Mouse (Mus musculus) limb, embryonic 10.5 days (tissue): ENCODE data around the gene Nova2. TPM values are rescaled to one million over a fixed set of nuclear protein-coding genes. Genes with fewer than 3 reads are reported as not detected.

Experiments used
- DNase-seq: peaks from one replicate; pipeline ENCODE4 v3.0.0-alpha.2; 2017; ENCODE audit warnings: low spot score
- H3K27ac ChIP-seq: fragments of 300-500 bp; sonication (generic); 2 replicates; pipeline ENCODE4 v1.5.1; 2016; ENCODE audit warnings: mild to moderate bottlenecking
- H3K27me3 ChIP-seq: fragments of 300-500 bp; sonication (generic); 2 replicates; pipeline ENCODE4 v1.6.1; 2016; ENCODE audit warnings: low read depth, mild to moderate bottlenecking; ENCODE audit not compliant: poor library complexity, severe bottlenecking
- H3K36me3 ChIP-seq: fragments of 300-500 bp; sonication (generic); 2 replicates; pipeline ENCODE4 v1.6.1; 2016; ENCODE audit warnings: mild to moderate bottlenecking, moderate library complexity
- H3K4me1 ChIP-seq: fragments of 300-500 bp; sonication (generic); 2 replicates; pipeline ENCODE4 v1.6.1; 2016
- H3K4me3 ChIP-seq: fragments of 300-500 bp; sonication (generic); 2 replicates; pipeline ENCODE4 v1.5.1; 2016; ENCODE audit warnings: mild to moderate bottlenecking, moderate library complexity
- H3K9me3 ChIP-seq: fragments of 300-500 bp; sonication (generic); replicated peaks from 2 replicates; pipeline ENCODE4 v1.6.1; 2016; ENCODE audit warnings: mild to moderate bottlenecking
- WGBS: fragments of 180-500 bp; shearing (Covaris S2); methylation state at CpG from one replicate; pipeline ENCODE4 v1.1.7; 2016; 5-methylcytosine and 5-hydroxymethylcytosine counted together
- polyA plus RNA-seq: library from polyadenylated mRNA; unstranded; fragments of >200 nt; fragmentation: Nextera tagmentation; extraction: Ambion mirVana; gene quantifications from 2 replicates; pipeline ENCODE4 v1.2.1, GENCODE M21; 2016

Gene Nova2
- polyA plus RNA-seq, 1 experiment from 2014 or later, result 0.28 TPM

- under 1% methylated on average over 19 of the region's 19 CpGs for WGBS
- peaks cover 11% of the 10 kb centered on the region for H3K4me1 ChIP-seq
- no peak for DNase-seq
- no peaks in the 10 kb centered on the region for H3K9me3 ChIP-seq
- no peak overlapping the region for H3K4me3 ChIP-seq
- no peak overlapping the region for H3K27ac ChIP-seq
- H3K36me3 ChIP-seq, result no peaks in the 10 kb centered on the region
- peaks cover 95% of the 10 kb centered on the region for H3K27me3 ChIP-seq
These were observed 37.7 kb downstream of the Nova2 start for GRCm38 (mm10) chr7:18963294-18963843.

- 78% methylated on average over 5 of the region's 5 CpGs for WGBS
- no peaks in the 10 kb centered on the region for H3K36me3 ChIP-seq
These were observed 39.6 kb downstream of the Nova2 start for GRCm38 (mm10) chr7:18965312-18965711.

GRCm38 (mm10) chr7:18967603-18968002 is 41.9 kb downstream of the Nova2 start:
- H3K9me3 ChIP-seq, result 0 out of 2 replicates have a peak, but pooled peaks cover 3% of the 10 kb centered on the region
- DNase-seq, result no peak
- no peaks in the 10 kb centered on the region for H3K36me3 ChIP-seq
- H3K4me3 ChIP-seq, result no peak overlapping the region
- peaks cover 62% of the 10 kb centered on the region for H3K27me3 ChIP-seq
- 9% methylated on average over 8 of the region's 8 CpGs for WGBS
- H3K27ac ChIP-seq, result no peak overlapping the region
- peaks cover 8% of the 10 kb centered on the region for H3K4me1 ChIP-seq

More at GRCm38 (mm10) chr7:18965312-18965711, 39.6 kb downstream of the Nova2 start:
- DNase-seq, result no peak
- H3K27ac ChIP-seq, result no peak overlapping the region
- H3K27me3 ChIP-seq, result peaks cover 85% of the 10 kb centered on the region
- H3K9me3 ChIP-seq, result 0 out of 2 replicates have a peak, but pooled peaks cover 3% of the 10 kb centered on the region
- H3K4me3 ChIP-seq, result no peak overlapping the region
- peaks cover 10% of the 10 kb centered on the region for H3K4me1 ChIP-seq

GRCm38 (mm10) chr7:18970956-18971355 is 45.3 kb downstream of the Nova2 start:
- Histone ChIP-seq H3K27me3 (peaks cover 31% of the 10 kb centered on the region), H3K9me3 (0 out of 2 replicates have a peak, but pooled peaks cover 3% of the 10 kb centered on the region), H3K36me3 (no peaks in the 10 kb centered on the region), H3K27ac (no peak overlapping the region), H3K4me3 (no peak overlapping the region), H3K4me1 (no peaks in the 10 kb centered on the region)
- no peak for DNase-seq
- 85% methylated on average over 3 of the region's 3 CpGs for WGBS

GRCm38 (mm10) chr7:18978381-18978780 is 52.7 kb downstream of the Nova2 start:
- Histone ChIP-seq H3K36me3 (no peaks in the 10 kb centered on the region), H3K27me3 (0 out of 2 replicates have a peak, but pooled peaks cover 3% of the 10 kb centered on the region), H3K27ac (no peak overlapping the region), H3K4me3 (no peak overlapping the region), H3K9me3 (no peaks in the 10 kb centered on the region), H3K4me1 (no peaks in the 10 kb centered on the region)
- WGBS, result 93% methylated on average over 9 of the region's 9 CpGs
- DNase-seq, result no peak

- WGBS, result 79% methylated on average over 2 of the region's 2 CpGs
These were observed 60.8 kb downstream of the Nova2 start for GRCm38 (mm10) chr7:18986503-18986902.

GRCm38 (mm10) chr7:18987100-18987499 is 61.4 kb downstream of the Nova2 start, which contains the start of gene Nanos2:
Nanos2 (plus strand) TSS chr7:18987400.
- Histone ChIP-seq H3K27me3 (peaks cover 27% of the 10 kb centered on the region), H3K4me3 (no peak within 1 kb of the TSS), H3K9me3 (no peaks in the 10 kb centered on the region), H3K27ac (no peak within 1 kb of the TSS), H3K36me3 (no peaks in the 10 kb centered on the region), H3K4me1 (peaks cover 16% of the 10 kb centered on the region)
- DNase-seq, result no peak
- WGBS, result 70% methylated on average over 2 of the region's 2 CpGs

More at GRCm38 (mm10) chr7:18986503-18986902, 60.8 kb downstream of the Nova2 start:
- Histone ChIP-seq H3K27me3 (peaks cover 21% of the 10 kb centered on the region), H3K4me1 (peaks cover 10% of the 10 kb centered on the region), H3K4me3 (no peak overlapping the region), H3K36me3 (no peaks in the 10 kb centered on the region), H3K27ac (no peak overlapping the region), H3K9me3 (no peaks in the 10 kb centered on the region)
- no peak for DNase-seq

GRCm38 (mm10) chr7:18987747-18988146 is 62.1 kb downstream of the Nova2 start:
- no peak for DNase-seq
- Histone ChIP-seq H3K27ac (no peak overlapping the region), H3K36me3 (no peaks in the 10 kb centered on the region), H3K9me3 (no peaks in the 10 kb centered on the region), H3K4me3 (no peak overlapping the region), H3K4me1 (peaks cover 20% of the 10 kb centered on the region), H3K27me3 (peaks cover 33% of the 10 kb centered on the region)
- WGBS, result 73% methylated on average over 13 of the region's 13 CpGs

- WGBS, result 72% methylated on average over 6 of the region's 6 CpGs
- no peak overlapping the region for H3K4me3 ChIP-seq
- H3K27me3 ChIP-seq, result peaks cover 44% of the 10 kb centered on the region
- H3K4me1 ChIP-seq, result peaks cover 20% of the 10 kb centered on the region
- peaks cover 3% of the 10 kb centered on the region; the same call in 1 of the 2 replicates for H3K36me3 ChIP-seq
- H3K9me3 ChIP-seq, result no peaks in the 10 kb centered on the region
- no peak for DNase-seq
- H3K27ac ChIP-seq, result no peak overlapping the region
These were observed 63.1 kb downstream of the Nova2 start for GRCm38 (mm10) chr7:18988780-18989179.

GRCm38 (mm10) chr7:18989995-18990394 is 64.3 kb downstream of the Nova2 start:
- no peak for DNase-seq
- Histone ChIP-seq H3K4me1 (peaks cover 20% of the 10 kb centered on the region), H3K27ac (peak overlapping the region; percentile 74), H3K9me3 (no peaks in the 10 kb centered on the region), H3K4me3 (peak overlapping the region; percentile 51), H3K36me3 (peaks cover 3% of the 10 kb centered on the region; the same call in 1 of the 2 replicates), H3K27me3 (peaks cover 51% of the 10 kb centered on the region)
- 15% methylated on average over 5 of the region's 5 CpGs for WGBS

GRCm38 (mm10) chr7:18990601-18991295 is 65.1 kb downstream of the Nova2 start, which contains the start of gene Mypop:
Mypop (plus strand) TSS chr7:18991245.
- Histone ChIP-seq H3K4me1 (peaks cover 20% of the 10 kb centered on the region), H3K36me3 (peaks cover 3% of the 10 kb centered on the region; the same call in 1 of the 2 replicates), H3K27ac (peak within 1 kb of the TSS; percentile 74), H3K27me3 (peaks cover 51% of the 10 kb centered on the region), H3K9me3 (no peaks in the 10 kb centered on the region), H3K4me3 (peak within 1 kb of the TSS; percentile 51)
- 0% methylated on average over 37 of the region's 37 CpGs for WGBS
- DNase-seq, result peak; percentile 100

GRCm38 (mm10) chr7:18991660-18992293 is 66.1 kb downstream of the Nova2 start:
- H3K4me3 ChIP-seq, result peak overlapping the region; percentile 51
- DNase-seq, result peak; percentile 64
- no peaks in the 10 kb centered on the region for H3K9me3 ChIP-seq
- WGBS, result 1% methylated on average over 59 of the region's 59 CpGs
- H3K36me3 ChIP-seq, result peaks cover 13% of the 10 kb centered on the region
- H3K4me1 ChIP-seq, result peaks cover 20% of the 10 kb centered on the region
- H3K27me3 ChIP-seq, result peaks cover 51% of the 10 kb centered on the region
- peak overlapping the region; percentile 59 for H3K27ac ChIP-seq

GRCm38 (mm10) chr7:18992294-18992675 is 66.6 kb downstream of the Nova2 start:
- Histone ChIP-seq H3K4me3 (peak overlapping the region; percentile 51), H3K27ac (peak overlapping the region; percentile 59), H3K4me1 (peaks cover 20% of the 10 kb centered on the region), H3K27me3 (peaks cover 50% of the 10 kb centered on the region), H3K36me3 (peaks cover 15% of the 10 kb centered on the region), H3K9me3 (no peaks in the 10 kb centered on the region)
- DNase-seq, result peak; percentile 60
- WGBS, result 5% methylated on average over 31 of the region's 31 CpGs
